Mouse (Mus musculus) lung, adult 2 months (tissue): Measurements from ENCODE around the gene Gm10447.

ENCODE experiments used
- CTCF ChIP-seq: fragments of 200-500 bp; IDR thresholded peaks from 2 replicates; pipeline ENCODE4 v1.5.1; 2011; ENCODE audit warnings: mild to moderate bottlenecking, low read length, control low read depth; ENCODE audit not compliant: insufficient read depth
- POLR2A ChIP-seq: fragments of 200-500 bp; IDR thresholded peaks from 2 replicates; pipeline ENCODE4 v1.6.1; 2011; ENCODE audit warnings: low read depth, mild to moderate bottlenecking, control low read depth, low read length, borderline replicate concordance; ENCODE audit errors: extremely low read depth

DNA sequence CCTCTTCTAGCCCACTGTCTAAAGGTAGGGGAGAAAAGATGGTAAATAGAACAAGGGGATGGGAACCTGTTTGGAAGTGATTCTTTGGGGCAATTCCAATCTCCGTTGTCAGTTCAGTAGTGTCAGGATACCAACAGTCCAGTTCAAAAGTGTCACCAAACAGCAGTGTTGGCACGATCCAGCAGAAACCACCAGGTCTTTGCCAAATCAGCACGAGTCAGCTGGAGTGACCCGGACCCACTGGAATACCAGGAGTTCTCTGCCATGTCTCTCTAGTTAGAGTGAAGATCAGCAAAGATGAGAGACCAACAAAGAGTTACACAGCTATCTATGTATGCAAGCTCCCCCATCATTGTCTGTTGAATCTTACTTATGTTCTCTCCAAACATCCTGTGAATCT lies 43.0 kb downstream of the Gm10447 start:
- TF ChIP-seq POLR2A (no peak), CTCF (no peak)
